Mouse (Mus musculus): Measurements from ENCODE around the gene Dpm2. TPM values are rescaled to one million over a fixed set of nuclear protein-coding genes. Genes with fewer than 3 reads are reported as not detected.
A peak's percentile ranks its signal among the peaks of the same experiment; 100 is the strongest.

Dpm2 gene
- polyA plus RNA-seq, 1 experiment from 2014 or later = 47.9 TPM

DNA sequence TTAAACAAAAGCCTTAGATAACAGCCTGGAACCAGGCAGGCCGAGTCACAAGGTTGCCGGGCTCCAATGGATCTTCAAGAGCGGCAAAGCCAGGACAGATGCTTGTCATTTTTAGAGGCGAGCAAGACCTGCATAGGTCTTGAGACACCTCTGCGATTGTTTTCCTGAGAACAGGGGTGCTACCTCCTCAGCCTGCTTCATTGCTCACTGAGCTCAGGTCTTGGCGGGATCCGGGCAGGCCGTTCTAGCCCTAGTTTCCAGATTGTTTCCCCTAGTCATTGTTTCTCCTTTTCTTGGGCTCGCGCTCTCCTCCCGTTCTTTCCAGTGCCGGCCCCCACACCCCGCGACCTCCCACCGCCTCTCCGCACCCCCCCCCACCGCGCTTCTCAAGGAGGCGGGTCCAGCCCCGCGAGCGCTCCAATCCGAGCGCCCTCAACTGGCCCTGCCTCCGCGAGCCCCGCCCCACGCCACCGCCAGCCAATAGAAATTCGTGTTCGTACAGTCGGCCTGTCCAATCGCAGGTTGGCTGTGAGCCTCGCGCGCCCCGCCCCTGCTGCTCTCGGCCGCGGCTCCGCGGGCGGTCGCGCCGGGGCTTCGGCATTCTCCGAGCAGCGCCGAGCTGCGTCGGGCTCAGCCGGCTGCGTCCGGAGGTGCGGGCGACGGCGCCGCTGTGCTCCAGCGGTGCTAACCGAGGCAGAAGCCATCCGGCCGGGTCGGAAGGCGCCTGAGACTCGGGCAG, 35.8 kb upstream of the Dpm2 start, which contains the start of gene Fam102a:
Gene Fam102a (plus strand): TSS at position 600 of the 739 bp plus-strand sequence.
- peaks cover 42% of the 10 kb centered on the region for H3K27me3 ChIP-seq (ENCODE audit: control insufficient read depth, insufficient read depth, low read depth, low read length)
- H3K4me1 ChIP-seq (ENCODE audit: control insufficient read depth, low read depth, low read length) = peaks cover 29% of the 10 kb centered on the region
- peak within 1 kb of the TSS; percentile 99 for H3K4me2 ChIP-seq (ENCODE audit: low read depth, low read length)
- under 1% methylated on average over 66 of the region's 67 CpGs for WGBS (ENCODE audit: insufficient replicate concordance)
- H3K36me3 ChIP-seq (ENCODE audit: control insufficient read depth, insufficient read depth) = no peaks in the 10 kb centered on the region
- H3K4me3 ChIP-seq (ENCODE audit: low read depth, low read length) = peak within 1 kb of the TSS; percentile 77
- H3K9ac ChIP-seq (ENCODE audit: low read depth, low read length) = peak within 1 kb of the TSS; percentile 73
- peak within 1 kb of the TSS; percentile 85 for H3K27ac ChIP-seq (ENCODE audit: low read length)
- H3K9me3 ChIP-seq (replicated peaks; ENCODE audit: control insufficient read depth, low read length) = no peaks in the 10 kb centered on the region
- ATAC-seq (ENCODE audit: low read depth) = peak; percentile 94

DNA sequence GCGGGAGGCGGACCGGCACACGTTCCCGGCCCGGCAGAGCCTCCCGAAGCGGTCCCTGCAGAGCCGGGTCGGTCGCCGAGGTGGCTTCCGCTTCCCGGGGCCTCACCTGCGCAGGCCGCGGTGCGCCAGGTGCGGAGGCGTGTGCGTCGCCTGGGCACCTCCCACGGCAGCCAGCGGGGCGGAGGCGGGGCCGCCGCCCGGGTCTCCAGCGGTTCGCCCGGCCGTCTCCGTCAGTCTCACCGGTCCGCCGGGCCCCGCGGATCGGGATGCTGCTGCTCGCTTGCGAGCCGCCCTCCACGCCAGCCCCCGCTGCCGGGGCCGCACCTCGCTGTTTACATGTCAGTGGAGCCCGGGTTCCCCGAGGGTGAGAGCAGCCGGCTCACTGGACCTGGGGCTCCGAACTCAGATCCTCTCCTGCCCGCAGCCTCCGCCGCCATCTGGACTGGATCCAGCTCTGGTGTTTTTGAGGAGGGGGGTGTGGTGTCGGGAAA, 35.1 kb upstream of the Dpm2 start:
- Histone ChIP-seq H3K4me1 (ENCODE audit: control insufficient read depth, low read depth, low read length) (peaks cover 29% of the 10 kb centered on the region), H3K9ac (ENCODE audit: low read depth, low read length) (peak overlapping the region; percentile 73), H3K27me3 (ENCODE audit: control insufficient read depth, insufficient read depth, low read depth, low read length) (peaks cover 42% of the 10 kb centered on the region), H3K36me3 (ENCODE audit: control insufficient read depth, insufficient read depth) (no peaks in the 10 kb centered on the region), H3K4me2 (ENCODE audit: low read depth, low read length) (peak overlapping the region; percentile 99), H3K4me3 (ENCODE audit: low read depth, low read length) (peak overlapping the region; percentile 77), H3K9me3 (replicated peaks; ENCODE audit: control insufficient read depth, low read length) (no peaks in the 10 kb centered on the region), H3K27ac (ENCODE audit: low read length) (peak overlapping the region; percentile 85)
- ATAC-seq (ENCODE audit: low read depth) = peak; percentile 65
- under 1% methylated on average over 49 of the region's 56 CpGs for WGBS (ENCODE audit: insufficient replicate concordance)

GRCm38 (mm10) chr2:32536086-32536633, 34.5 kb upstream of the Dpm2 start:
- peaks cover 42% of the 10 kb centered on the region for H3K27me3 ChIP-seq (ENCODE audit: control insufficient read depth, insufficient read depth, low read depth, low read length)
- 2% methylated on average over 14 of the region's 14 CpGs for WGBS (ENCODE audit: insufficient replicate concordance)

DNA sequence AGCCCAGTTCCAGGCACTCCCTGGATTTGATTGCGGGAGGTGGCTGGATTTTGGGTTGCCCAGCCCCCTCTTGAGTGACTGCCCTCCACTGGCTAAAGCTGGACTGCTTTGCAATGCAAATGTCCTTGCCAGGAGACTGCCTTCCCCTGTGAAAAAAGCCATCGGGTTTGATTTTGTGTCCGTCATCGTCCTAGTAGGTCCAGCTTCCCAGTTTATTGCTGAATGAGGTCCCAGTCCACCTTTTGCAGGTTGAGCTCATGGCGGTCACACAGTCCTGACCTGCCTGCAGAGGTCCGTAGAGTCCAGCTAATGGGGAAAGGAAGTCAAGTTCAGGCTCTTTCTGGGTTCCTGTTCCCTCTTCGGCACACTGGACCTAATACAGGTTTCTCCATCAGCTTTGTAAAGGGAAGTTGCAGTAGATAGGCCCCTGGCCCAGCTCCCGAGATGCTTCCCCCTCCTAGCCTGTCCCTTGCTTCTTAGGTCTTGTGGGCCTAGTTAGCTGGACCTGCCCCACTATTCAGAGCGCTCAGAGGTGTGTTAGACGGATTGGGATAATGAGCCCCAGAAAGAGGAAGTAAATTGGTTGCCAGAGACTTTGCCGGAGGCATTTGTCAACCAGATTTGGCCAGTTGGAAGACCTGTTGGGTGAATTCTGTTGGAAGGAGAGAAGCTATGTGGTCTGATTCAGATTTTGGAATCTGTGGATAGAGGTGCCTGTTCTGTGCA, 33.9 kb upstream of the Dpm2 start:
- H3K36me3 ChIP-seq (ENCODE audit: control insufficient read depth, insufficient read depth) = no peaks in the 10 kb centered on the region
- H3K4me3 ChIP-seq (ENCODE audit: low read depth, low read length) = peak overlapping the region; percentile 77
- peak overlapping the region; percentile 73; the same call in 1 of the 2 replicates for H3K9ac ChIP-seq (ENCODE audit: low read depth, low read length)
- no peak for ATAC-seq (ENCODE audit: low read depth)
- H3K4me2 ChIP-seq (ENCODE audit: low read depth, low read length) = peak overlapping the region; percentile 99
- no peaks in the 10 kb centered on the region for H3K9me3 ChIP-seq (replicated peaks; ENCODE audit: control insufficient read depth, low read length)
- H3K27ac ChIP-seq (ENCODE audit: low read length) = peak overlapping the region; percentile 74
- H3K4me1 ChIP-seq (ENCODE audit: control insufficient read depth, low read depth, low read length) = peaks cover 29% of the 10 kb centered on the region
- WGBS (ENCODE audit: insufficient replicate concordance) = 3% methylated on average over 11 of the region's 11 CpGs
- peaks cover 42% of the 10 kb centered on the region for H3K27me3 ChIP-seq (ENCODE audit: control insufficient read depth, insufficient read depth, low read depth, low read length)

More at GRCm38 (mm10) chr2:32536086-32536633, 34.5 kb upstream of the Dpm2 start:
- Histone ChIP-seq H3K9me3 (replicated peaks; ENCODE audit: control insufficient read depth, low read length) (no peaks in the 10 kb centered on the region), H3K27ac (ENCODE audit: low read length) (peak overlapping the region; percentile 74), H3K4me2 (ENCODE audit: low read depth, low read length) (peak overlapping the region; percentile 99), H3K9ac (ENCODE audit: low read depth, low read length) (peak overlapping the region; percentile 73), H3K4me1 (ENCODE audit: control insufficient read depth, low read depth, low read length) (peaks cover 29% of the 10 kb centered on the region), H3K4me3 (ENCODE audit: low read depth, low read length) (peak overlapping the region; percentile 77), H3K36me3 (ENCODE audit: control insufficient read depth, insufficient read depth) (no peaks in the 10 kb centered on the region)
- ATAC-seq (ENCODE audit: low read depth) = no peak

DNA sequence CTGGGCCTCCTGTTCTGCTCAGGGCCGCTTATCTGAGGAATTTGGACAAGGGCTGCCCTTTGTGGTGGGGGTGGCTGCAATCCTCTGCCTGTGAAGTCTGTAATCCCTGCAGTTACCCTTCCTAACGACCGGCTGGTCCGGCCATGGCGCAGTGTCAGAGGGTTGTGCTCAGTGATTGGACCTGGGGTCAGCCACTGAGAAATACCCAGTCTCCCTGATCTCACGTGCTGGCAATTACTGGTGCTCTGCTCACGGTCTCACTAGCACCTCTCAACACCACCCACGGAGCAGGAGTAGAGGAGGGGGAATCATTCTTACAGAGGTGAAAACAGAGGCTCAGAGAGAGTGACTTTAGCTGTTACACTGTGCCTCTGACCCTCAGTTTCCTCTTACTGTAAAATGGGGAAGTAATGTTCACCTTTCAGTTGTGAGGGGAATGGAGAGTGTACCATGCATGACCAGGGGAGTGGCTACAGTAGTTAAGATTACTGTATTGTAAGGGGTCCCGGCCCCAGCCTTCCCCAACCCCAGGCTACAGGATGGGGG, 33.2 kb upstream of the Dpm2 start:
- Histone ChIP-seq H3K4me3 (ENCODE audit: low read depth, low read length) (peak overlapping the region; percentile 77), H3K36me3 (ENCODE audit: control insufficient read depth, insufficient read depth) (no peaks in the 10 kb centered on the region), H3K4me2 (ENCODE audit: low read depth, low read length) (peak overlapping the region; percentile 99), H3K27ac (ENCODE audit: low read length) (peak overlapping the region; percentile 74), H3K4me1 (ENCODE audit: control insufficient read depth, low read depth, low read length) (peaks cover 29% of the 10 kb centered on the region), H3K27me3 (ENCODE audit: control insufficient read depth, insufficient read depth, low read depth, low read length) (peaks cover 42% of the 10 kb centered on the region), H3K9me3 (replicated peaks; ENCODE audit: control insufficient read depth, low read length) (no peaks in the 10 kb centered on the region), H3K9ac (ENCODE audit: low read depth, low read length) (peak overlapping the region; percentile 17; the same call in 1 of the 2 replicates)
- 9% methylated on average over 9 of the region's 9 CpGs for WGBS (ENCODE audit: insufficient replicate concordance)
- no peak for ATAC-seq (ENCODE audit: low read depth)

- H3K27ac ChIP-seq (ENCODE audit: low read length) = no peak overlapping the region
- peaks cover 42% of the 10 kb centered on the region for H3K27me3 ChIP-seq (ENCODE audit: control insufficient read depth, insufficient read depth, low read depth, low read length)
- H3K9me3 ChIP-seq (replicated peaks; ENCODE audit: control insufficient read depth, low read length) = no peaks in the 10 kb centered on the region
- WGBS (ENCODE audit: insufficient replicate concordance) = 83% methylated on average over 5 of the region's 5 CpGs
- no peak overlapping the region for H3K4me2 ChIP-seq (ENCODE audit: low read depth, low read length)
- H3K36me3 ChIP-seq (ENCODE audit: control insufficient read depth, insufficient read depth) = no peaks in the 10 kb centered on the region
- H3K4me3 ChIP-seq (ENCODE audit: low read depth, low read length) = no peak overlapping the region
- no peak for ATAC-seq (ENCODE audit: low read depth)
- peaks cover 29% of the 10 kb centered on the region for H3K4me1 ChIP-seq (ENCODE audit: control insufficient read depth, low read depth, low read length)
- no peak overlapping the region for H3K9ac ChIP-seq (ENCODE audit: low read depth, low read length)
Measured at GRCm38 (mm10) chr2:32537941-32538340, 32.7 kb upstream of the Dpm2 start.

DNA sequence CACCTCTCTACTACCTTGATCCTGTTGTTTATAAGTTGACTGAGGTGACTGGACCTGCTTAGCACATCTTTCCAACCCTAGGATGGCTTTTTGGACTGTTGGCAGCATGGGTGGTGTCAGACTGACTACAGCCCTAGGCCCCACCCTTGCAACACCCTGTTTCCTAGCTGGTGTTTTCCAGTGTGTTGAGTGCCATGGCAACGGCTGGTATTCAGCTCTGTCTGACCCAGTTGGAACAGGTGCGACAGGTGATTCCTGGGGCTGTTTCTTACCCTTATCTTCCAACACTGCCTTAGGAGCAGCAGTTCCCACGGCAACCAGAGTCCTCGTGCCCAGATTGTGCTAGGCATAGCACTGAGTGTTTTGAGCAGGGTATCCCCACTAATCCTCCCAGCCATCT, 32.2 kb upstream of the Dpm2 start:
- H3K9ac ChIP-seq (ENCODE audit: low read depth, low read length) = no peak overlapping the region
- WGBS (ENCODE audit: insufficient replicate concordance) = 56% methylated on average over 4 of the region's 4 CpGs
- H3K27me3 ChIP-seq (ENCODE audit: control insufficient read depth, insufficient read depth, low read depth, low read length) = peaks cover 40% of the 10 kb centered on the region
- peaks cover 29% of the 10 kb centered on the region for H3K4me1 ChIP-seq (ENCODE audit: control insufficient read depth, low read depth, low read length)
- no peak for ATAC-seq (ENCODE audit: low read depth)
- H3K36me3 ChIP-seq (ENCODE audit: control insufficient read depth, insufficient read depth) = no peaks in the 10 kb centered on the region
- H3K4me2 ChIP-seq (ENCODE audit: low read depth, low read length) = no peak overlapping the region
- no peak overlapping the region for H3K4me3 ChIP-seq (ENCODE audit: low read depth, low read length)
- H3K27ac ChIP-seq (ENCODE audit: low read length) = no peak overlapping the region
- H3K9me3 ChIP-seq (replicated peaks; ENCODE audit: control insufficient read depth, low read length) = no peaks in the 10 kb centered on the region

GRCm38 (mm10) chr2:32539452-32539981, 31.1 kb upstream of the Dpm2 start:
- Histone ChIP-seq H3K36me3 (ENCODE audit: control insufficient read depth, insufficient read depth) (no peaks in the 10 kb centered on the region), H3K9me3 (replicated peaks; ENCODE audit: control insufficient read depth, low read length) (no peaks in the 10 kb centered on the region), H3K27me3 (ENCODE audit: control insufficient read depth, insufficient read depth, low read depth, low read length) (peaks cover 40% of the 10 kb centered on the region), H3K4me3 (ENCODE audit: low read depth, low read length) (no peak overlapping the region), H3K27ac (ENCODE audit: low read length) (no peak overlapping the region), H3K9ac (ENCODE audit: low read depth, low read length) (no peak overlapping the region), H3K4me1 (ENCODE audit: control insufficient read depth, low read depth, low read length) (peaks cover 25% of the 10 kb centered on the region), H3K4me2 (ENCODE audit: low read depth, low read length) (no peak overlapping the region)
- ATAC-seq (ENCODE audit: low read depth) = no peak
- WGBS (ENCODE audit: insufficient replicate concordance) = 69% methylated on average over 14 of the region's 14 CpGs

Data from liver, embryonic 16.5 days (tissue).